Comparison of ENCODE assay signal across 8 mouse cellular contexts in the genomic region with DNA sequence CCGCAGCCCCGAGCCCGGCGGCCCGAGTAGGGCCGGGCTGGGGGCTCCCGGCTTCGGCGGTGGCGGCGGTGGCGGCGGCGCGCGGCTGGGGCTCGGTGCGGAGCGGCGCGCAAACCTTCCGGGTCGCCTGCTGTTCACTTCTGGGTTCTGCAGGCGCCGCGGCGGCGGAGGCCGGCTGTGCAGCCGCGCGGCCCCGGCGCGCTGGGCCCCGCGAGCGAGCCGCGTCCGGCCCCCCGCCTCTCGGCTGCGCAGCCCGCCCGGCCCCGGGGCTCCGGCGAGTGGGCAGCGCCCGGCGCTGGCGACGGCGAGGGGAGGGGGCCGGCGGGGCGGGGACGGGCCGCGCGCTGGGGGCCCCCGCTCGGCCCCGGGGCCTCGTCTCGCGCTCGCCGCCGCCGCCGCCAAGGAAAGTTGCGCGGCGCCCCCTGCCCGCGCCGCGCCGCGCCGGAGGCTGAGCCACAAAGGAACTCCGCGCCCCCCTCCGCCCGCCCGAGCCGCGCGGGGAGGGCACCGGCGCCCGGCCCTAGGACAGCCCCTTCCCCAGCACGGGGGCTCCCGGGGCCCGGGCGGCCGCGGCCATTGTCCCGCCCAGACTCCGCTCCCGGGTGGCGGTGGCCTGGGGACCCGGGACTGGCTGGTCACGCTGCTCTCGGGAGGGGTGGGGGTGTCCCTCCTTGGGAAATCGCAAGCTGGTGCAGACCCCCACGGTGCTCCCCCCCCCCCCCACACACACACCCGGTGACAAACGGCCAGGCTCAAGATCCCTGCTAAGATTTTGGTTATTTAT. TPM values are rescaled to one million over a fixed set of nuclear protein-coding genes. Genes with fewer than 3 reads are reported as not detected.
A peak's percentile ranks its signal among the peaks of the same experiment; 100 is the strongest.
DNase-seq lines count a peak whose midpoint lies in the region; ATAC-seq and TF ChIP-seq lines count a peak whose summit lies in the region.

Gene Zfp362 (minus strand): TSS at position 3 of the 784 bp plus-strand sequence.

- peak within 1 kb of the TSS; percentile 100 for H3K9ac ChIP-seq in kidney, postnatal 0 days (ENCODE audit: low read depth, low read length)
- H3K9ac ChIP-seq in lung, embryonic 14.5 days: peak within 1 kb of the TSS; percentile 99

- H3K27ac ChIP-seq in kidney, postnatal 0 days: peak within 1 kb of the TSS; percentile 99
- peak within 1 kb of the TSS; percentile 99 for H3K27ac ChIP-seq in lung, embryonic 14.5 days (ENCODE audit: low read depth)

- no peaks in the 10 kb centered on the region for H3K27me3 ChIP-seq in kidney, postnatal 0 days (ENCODE audit: insufficient read depth, low read length)
- no peaks in the 10 kb centered on the region for H3K27me3 ChIP-seq in lung, embryonic 14.5 days (ENCODE audit: insufficient read depth, low read length)

- no peaks in the 10 kb centered on the region for H3K9me3 ChIP-seq in kidney, postnatal 0 days (replicated peaks; ENCODE audit: low read length)
- H3K9me3 ChIP-seq in lung, embryonic 14.5 days (ENCODE audit: low read depth, low read length): no peaks in the 10 kb centered on the region

- H3K4me3 ChIP-seq in kidney, postnatal 0 days (replicated peaks; ENCODE audit: low read depth, low read length): peak within 1 kb of the TSS; percentile 77
- peak within 1 kb of the TSS; percentile 70 for H3K4me3 ChIP-seq in lung, embryonic 14.5 days (ENCODE audit: low read depth, low read length)

- no peak for ATAC-seq in common myeloid progenitor, adult 5-6 weeks (replicated peaks; ENCODE audit: low read depth, poor library complexity, severe bottlenecking)
- peak; percentile 59 for ATAC-seq in kidney, postnatal 0 days (replicated peaks; ENCODE audit: low FRiP score, low read depth)
- peak; percentile 56 for ATAC-seq in lung, embryonic 14.5 days (ENCODE audit: insufficient read depth)
- no peak for ATAC-seq in megakaryocyte-erythroid progenitor cell, adult 5-6 weeks (replicated peaks; ENCODE audit: low FRiP score, low TSS enrichment, poor library complexity, severe bottlenecking)

- H3K4me2 ChIP-seq in kidney, postnatal 0 days (ENCODE audit: low read length): peak within 1 kb of the TSS; percentile 96
- peak within 1 kb of the TSS; percentile 98 for H3K4me2 ChIP-seq in lung, embryonic 14.5 days

- no peak for TF ChIP-seq CTCF in kidney, postnatal 0 days (IDR thresholded peaks at IDR 0.05; ENCODE audit: low read depth)
- TF ChIP-seq CTCF in lung, embryonic 14.5 days (IDR thresholded peaks at IDR 0.05; ENCODE audit: low read depth): no peak

- peak; percentile 69 to 74 for DNase-seq in B cell, adult 2 months
- peak; percentile 72 for DNase-seq in MN1 (ENCODE audit: low spot score)
- no peak for DNase-seq in heart, adult 8-10 months (ENCODE audit: low spot score)
- peak; percentile 58 for DNase-seq in kidney, postnatal 0 days (ENCODE audit: low spot score)
- peak; percentile 77 for DNase-seq in lung, embryonic 14.5 days
- DNase-seq in retina, embryonic 14.5 days (ENCODE audit: low spot score): peak; percentile 65

- H3K4me1 ChIP-seq in kidney, postnatal 0 days (replicated peaks; ENCODE audit: insufficient read depth, low read length): peaks cover 32% of the 10 kb centered on the region
- H3K4me1 ChIP-seq in lung, embryonic 14.5 days (ENCODE audit: insufficient read depth): peaks cover 22% of the 10 kb centered on the region

- no peaks in the 10 kb centered on the region for H3K36me3 ChIP-seq in kidney, postnatal 0 days (ENCODE audit: insufficient read depth, low read length)
- H3K36me3 ChIP-seq in lung, embryonic 14.5 days (ENCODE audit: insufficient read depth): no peaks in the 10 kb centered on the region

- WGBS in kidney, postnatal 0 days: 2% methylated on average over 59 of the region's 111 CpGs
- 1% methylated on average over 77 of the region's 111 CpGs for WGBS in lung, embryonic 14.5 days

RNA-seq across cellular contexts. Expression of gene Zfp362, which starts in this region (rescaled TPM):
- 8.1 and 14.6 TPM in 2 replicates for total RNA-seq in common myeloid progenitor, adult 5-6 weeks (2017)
- total RNA-seq in heart, adult 8-10 months (2022): 10 to 100 TPM; 10.1 to 13.3 (median 12.3) TPM
- 31.1 and 31.2 TPM in 2 replicates for polyA plus RNA-seq in kidney, postnatal 0 days (2015; fragmentation: Nextera tagmentation; extraction: Ambion mirVana)
- 41.9 and 48.0 TPM in 2 replicates for polyA plus RNA-seq in lung, embryonic 14.5 days (2014; fragmentation: Nextera tagmentation; extraction: Ambion mirVana)
- total RNA-seq in megakaryocyte-erythroid progenitor cell, adult 5-6 weeks (2014; fragmentation: Nextera tagmentation): 28.5 and 38.2 TPM in 2 replicates
- 2.8 and 7.4 TPM in 2 replicates for total RNA-seq in megakaryocyte-erythroid progenitor cell, adult 5-6 weeks (2017)

Comparison
In these comparisons a context has a peak if more than half of its experiments do, and no peak if none do; other contexts are left out.
1. ATAC-seq: peak in kidney, postnatal 0 days (single experiment) and lung, embryonic 14.5 days (single experiment); none in common myeloid progenitor, adult 5-6 weeks (single experiment) and megakaryocyte-erythroid progenitor cell, adult 5-6 weeks (single experiment).